In genomic region chr14:60811547-60811946, GRCm38 (mm10) we compare ENCODE assay signal across 29 mouse cellular contexts. TPM values are rescaled to one million over a fixed set of nuclear protein-coding genes. Genes with fewer than 3 reads are reported as not detected.
"Had no signal": no experiment of that assay in that cellular context is flagged by ENCODE, and none has a peak within 500 bp of the region (broad histone marks: within the 10 kb centered on the region; RNA-seq: fewer than 3 reads in every experiment).

No protein-coding gene starts in this region.

- H3K4me3 ChIP-seq: gastrocnemius, adult 2 months; heart, embryonic 15.5 days; hindbrain, embryonic 10.5 days; hindbrain, embryonic 12.5 days; intestine, embryonic 15.5 days; layer of hippocampus, adult 2 months; left cerebral cortex, adult 2 months; limb, embryonic 10.5 days; limb, embryonic 12.5 days; liver, embryonic 13.5 days; liver, embryonic 15.5 days had no signal

- H3K9me3 ChIP-seq: heart, embryonic 15.5 days; hindbrain, embryonic 10.5 days; hindbrain, embryonic 12.5 days; intestine, embryonic 15.5 days; limb, embryonic 10.5 days; limb, embryonic 12.5 days; liver, embryonic 13.5 days; liver, embryonic 15.5 days had no signal

- H3K27me3 ChIP-seq: heart, embryonic 15.5 days; hindbrain, embryonic 12.5 days; intestine, embryonic 15.5 days; limb, embryonic 12.5 days; liver, embryonic 13.5 days; liver, embryonic 15.5 days had no signal

- ATAC-seq: forebrain, embryonic 16.5 days; hindbrain, embryonic 16.5 days; inflammation-experienced regulatory T-cells, adult 6 months; intestine, embryonic 15.5 days; intestine, postnatal 0 days had no signal

- H3K4me1 ChIP-seq: hindbrain, embryonic 12.5 days; intestine, embryonic 15.5 days; liver, embryonic 15.5 days had no signal

- DNase-seq: gastrocnemius, adult 2 months; gastrocnemius, postnatal 10 days; gastrocnemius, postnatal 25 days; heart, postnatal 10 days; heart, postnatal 4 days; kidney, adult 18-20 months; kidney, adult 8-10 months; kidney, postnatal 10 days; kidney, postnatal 25 days; kidney, postnatal 4 days; liver; liver, embryonic 13.5 days had no signal

- H3K9ac ChIP-seq: heart, embryonic 15.5 days; hindbrain, embryonic 12.5 days; hindbrain, embryonic 14.5 days; intestine, embryonic 15.5 days; limb, embryonic 12.5 days; liver, embryonic 13.5 days; liver, embryonic 15.5 days had no signal

- H3K27ac ChIP-seq: gastrocnemius, adult 2 months; heart, embryonic 15.5 days; hindbrain, embryonic 10.5 days; hindbrain, embryonic 12.5 days; hindbrain, embryonic 14.5 days; intestine, embryonic 15.5 days; layer of hippocampus, adult 2 months; left cerebral cortex, adult 2 months; limb, embryonic 10.5 days; limb, embryonic 12.5 days; liver, embryonic 13.5 days; liver, embryonic 15.5 days had no signal

- H3K36me3 ChIP-seq: heart, embryonic 15.5 days; intestine, embryonic 15.5 days had no signal

- H3K4me2 ChIP-seq: heart, embryonic 15.5 days; hindbrain, embryonic 12.5 days; hindbrain, embryonic 14.5 days; intestine, embryonic 15.5 days; limb, embryonic 12.5 days; liver, embryonic 11.5 days; liver, embryonic 13.5 days; liver, embryonic 15.5 days had no signal

RNA-seq across cellular contexts. Expression of gene C1qtnf9, which starts 43.6 kb away (rescaled TPM):
- total RNA-seq: granulocyte monocyte progenitor cell, adult 5-6 weeks had no signal
- polyA plus RNA-seq: forebrain, embryonic 16.5 days; hindbrain, embryonic 14.5 days; kidney, embryonic 14.5 days had no signal
